Mouse (Mus musculus): ENCODE data around the gene Gypa. TPM values are rescaled to one million over a fixed set of nuclear protein-coding genes. Genes with fewer than 3 reads are reported as not detected.

Gene Gypa
- 13.7 and 14.1 TPM in 2 replicates for polyA plus RNA-seq (2015; fragmentation: Nextera tagmentation; extraction: Ambion mirVana)

DNA sequence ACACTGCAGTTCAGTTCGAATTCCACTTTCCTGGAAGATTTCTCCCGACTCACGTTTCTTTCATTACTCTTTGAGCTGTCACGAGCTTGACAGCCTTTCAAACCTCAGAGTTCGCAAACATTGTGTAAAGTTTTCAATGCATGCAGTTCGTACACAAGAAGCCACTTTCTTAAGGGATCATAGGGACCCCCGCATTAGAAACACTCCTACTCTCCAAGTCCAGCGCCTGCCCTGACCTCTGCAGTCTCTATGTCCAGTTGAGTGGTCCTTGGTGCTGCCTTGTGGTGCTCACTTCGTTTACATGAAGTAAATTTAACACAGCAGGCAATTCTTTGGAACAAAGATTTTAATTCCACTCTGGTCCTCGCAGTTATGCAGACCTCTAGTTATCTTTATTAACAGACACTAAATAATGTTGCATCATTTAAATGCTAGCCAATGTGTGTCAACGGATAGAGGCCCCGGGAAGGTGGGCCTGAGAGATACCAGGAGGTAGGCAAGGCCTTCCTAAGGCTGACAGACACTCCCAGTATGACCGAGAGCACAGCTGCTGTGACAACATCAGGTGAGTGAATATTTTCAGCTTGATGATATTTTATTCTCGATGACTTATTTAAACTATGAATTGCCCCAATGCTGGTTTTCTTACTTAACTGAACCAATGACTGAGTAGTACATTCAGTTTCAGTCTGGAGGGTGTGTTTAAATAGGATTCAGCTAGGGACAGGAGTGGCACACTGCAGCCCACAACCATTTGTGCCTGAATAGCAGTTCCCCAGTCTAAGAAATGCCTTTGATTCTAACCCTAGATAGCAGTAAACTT is at the start of gene Gypa:
Gypa (plus strand) TSS at position 259 of the 823 bp plus-strand sequence.
- peak within 1 kb of the TSS; percentile 47 for H3K9ac ChIP-seq
- peak within 1 kb of the TSS; percentile 74 for H3K4me2 ChIP-seq (replicated peaks)
- H3K36me3 ChIP-seq, result no peaks in the 10 kb centered on the region
- H3K9me3 ChIP-seq, result no peaks in the 10 kb centered on the region
- no peaks in the 10 kb centered on the region for H3K27me3 ChIP-seq (replicated peaks)
- H3K4me3 ChIP-seq (replicated peaks), result peak within 1 kb of the TSS; percentile 45
- peak; percentile 86 for ATAC-seq
- WGBS, result 25% methylated on average over 14 of the region's 14 CpGs
- no peak within 1 kb of the TSS for H3K27ac ChIP-seq
- H3K4me1 ChIP-seq (replicated peaks), result no peaks in the 10 kb centered on the region

DNA sequence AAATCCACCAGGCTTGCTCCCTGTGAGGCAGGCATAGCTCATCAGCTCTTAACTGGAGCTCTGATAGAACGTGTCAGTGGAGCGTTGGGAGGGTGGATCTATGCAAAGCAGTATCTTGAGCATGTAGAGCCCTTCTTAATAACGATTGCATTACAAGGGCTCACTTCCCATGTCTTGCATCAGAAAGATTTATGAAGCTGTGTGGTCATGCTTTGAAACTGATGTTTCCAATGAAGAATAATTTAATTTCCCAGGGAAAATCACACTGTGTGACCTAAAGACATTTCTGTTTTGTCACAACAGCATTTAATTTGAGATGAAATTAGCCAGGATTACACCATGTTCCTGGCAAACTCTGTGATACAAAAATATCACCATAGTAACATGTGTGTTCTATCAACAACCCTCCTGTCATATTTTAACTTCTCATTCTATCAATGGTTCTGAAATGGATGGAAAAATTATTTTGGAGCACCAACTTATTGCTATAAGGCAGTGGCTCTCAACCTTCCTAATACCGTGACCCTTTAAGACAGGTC is 49.0 kb upstream of the Gypa start:
- Histone ChIP-seq H3K27me3 (replicated peaks) (no peaks in the 10 kb centered on the region), H3K9me3 (no peaks in the 10 kb centered on the region), H3K4me1 (replicated peaks) (no peaks in the 10 kb centered on the region), H3K9ac (no peak overlapping the region), H3K4me3 (replicated peaks) (no peak overlapping the region), H3K4me2 (replicated peaks) (no peak overlapping the region), H3K27ac (no peak overlapping the region), H3K36me3 (no peaks in the 10 kb centered on the region)
- no peak for ATAC-seq
- WGBS, result 72% methylated on average over 4 of the region's 4 CpGs

DNA sequence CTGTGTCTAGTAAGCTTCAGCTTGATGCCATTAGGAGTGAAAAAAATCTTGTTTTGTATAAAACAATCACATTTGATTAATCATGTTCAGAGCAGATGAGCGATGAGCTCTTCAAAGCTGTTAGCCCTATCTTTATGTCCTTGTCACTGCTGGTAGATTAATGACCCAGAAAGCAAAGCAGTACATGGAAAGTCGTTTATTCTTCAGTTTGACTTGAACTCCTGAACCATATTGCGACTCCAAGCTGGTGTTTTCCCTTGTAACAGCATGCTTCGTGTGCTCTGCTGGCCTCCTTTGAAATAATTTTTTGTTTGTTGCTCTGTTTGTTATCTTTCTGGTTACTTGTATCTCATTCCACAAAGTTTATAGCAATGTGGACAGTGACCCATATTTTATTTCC is 46.4 kb upstream of the Gypa start:
- Histone ChIP-seq H3K9me3 (no peaks in the 10 kb centered on the region), H3K9ac (no peak overlapping the region), H3K36me3 (no peaks in the 10 kb centered on the region), H3K4me3 (replicated peaks) (no peak overlapping the region), H3K27me3 (replicated peaks) (no peaks in the 10 kb centered on the region), H3K27ac (no peak overlapping the region), H3K4me2 (replicated peaks) (no peak overlapping the region), H3K4me1 (replicated peaks) (no peaks in the 10 kb centered on the region)
- no peak for ATAC-seq
- WGBS, result 50% methylated on average over 4 of the region's 4 CpGs

DNA sequence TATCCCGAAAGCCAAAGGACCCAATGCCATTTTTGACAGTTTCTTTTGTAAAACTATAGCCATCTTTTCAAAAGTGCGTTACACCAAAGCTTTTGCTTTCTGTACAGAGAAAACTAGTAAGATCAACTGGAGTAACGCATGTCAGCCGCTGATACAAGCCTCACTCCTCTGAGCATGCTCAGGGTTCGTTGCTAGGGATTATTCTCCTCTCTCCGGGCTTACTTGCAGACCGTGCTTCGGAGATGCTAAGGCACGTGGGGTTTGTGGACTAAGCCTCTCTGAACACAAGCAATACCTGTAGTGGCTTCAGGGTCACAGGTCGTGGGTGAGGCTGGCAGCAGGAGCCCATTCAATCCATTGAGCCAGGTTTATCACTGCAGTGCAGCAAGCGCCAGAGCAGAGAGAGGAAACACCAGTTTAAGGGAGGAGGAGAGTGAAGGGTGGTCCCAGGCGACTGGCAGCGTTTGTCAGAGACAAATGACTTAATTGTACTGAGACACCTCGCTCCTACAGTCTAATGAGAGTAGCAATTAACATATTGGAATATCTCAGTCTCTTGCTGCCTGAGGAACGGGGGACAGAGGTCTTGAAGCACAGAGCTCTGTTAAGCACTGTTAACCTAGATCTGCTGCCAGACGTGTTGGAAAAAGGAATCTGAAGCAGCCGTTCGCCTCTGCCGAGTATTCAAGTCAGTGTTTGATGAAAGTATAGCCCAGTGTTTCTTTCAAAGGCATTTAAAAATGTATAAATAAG is 41.5 kb upstream of the Gypa start:
- H3K9me3 ChIP-seq, result no peaks in the 10 kb centered on the region
- no peaks in the 10 kb centered on the region for H3K36me3 ChIP-seq
- H3K4me3 ChIP-seq (replicated peaks), result no peak overlapping the region
- no peak overlapping the region for H3K27ac ChIP-seq
- no peak for ATAC-seq
- no peaks in the 10 kb centered on the region for H3K27me3 ChIP-seq (replicated peaks)
- WGBS, result 57% methylated on average over 19 of the region's 19 CpGs
- no peak overlapping the region for H3K9ac ChIP-seq
- no peaks in the 10 kb centered on the region for H3K4me1 ChIP-seq (replicated peaks)
- H3K4me2 ChIP-seq (replicated peaks), result no peak overlapping the region

DNA sequence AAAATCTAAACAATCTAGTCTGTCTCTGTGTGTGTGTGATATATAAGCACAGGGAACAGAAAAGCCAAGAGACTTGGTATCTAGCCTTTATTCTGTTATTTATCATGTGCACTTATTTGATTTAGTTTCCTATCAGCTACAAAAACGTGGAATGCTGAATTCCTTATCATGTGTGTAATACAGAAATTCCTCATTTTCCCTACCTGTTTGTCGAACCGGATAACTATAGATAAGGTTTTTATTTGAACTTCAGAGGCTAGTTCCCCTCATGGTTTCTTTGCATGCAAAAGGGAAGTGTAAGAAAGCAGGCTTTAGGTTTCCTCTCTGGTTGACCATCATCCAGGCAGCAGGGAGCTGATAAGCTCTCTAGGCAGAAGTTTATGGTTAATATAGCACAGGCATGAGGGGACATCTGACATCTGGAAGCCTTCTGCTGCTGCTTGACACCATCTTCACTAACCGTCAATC is 30.1 kb upstream of the Gypa start:
- no peak for ATAC-seq
- H3K9ac ChIP-seq, result no peak overlapping the region
- 41% methylated on average over 4 of the region's 4 CpGs for WGBS
- H3K4me3 ChIP-seq (replicated peaks), result no peak overlapping the region
- no peaks in the 10 kb centered on the region for H3K27me3 ChIP-seq (replicated peaks)
- H3K4me1 ChIP-seq (replicated peaks), result no peaks in the 10 kb centered on the region
- H3K27ac ChIP-seq, result no peak overlapping the region
- H3K4me2 ChIP-seq (replicated peaks), result no peak overlapping the region
- no peaks in the 10 kb centered on the region for H3K36me3 ChIP-seq
- H3K9me3 ChIP-seq, result no peaks in the 10 kb centered on the region

DNA sequence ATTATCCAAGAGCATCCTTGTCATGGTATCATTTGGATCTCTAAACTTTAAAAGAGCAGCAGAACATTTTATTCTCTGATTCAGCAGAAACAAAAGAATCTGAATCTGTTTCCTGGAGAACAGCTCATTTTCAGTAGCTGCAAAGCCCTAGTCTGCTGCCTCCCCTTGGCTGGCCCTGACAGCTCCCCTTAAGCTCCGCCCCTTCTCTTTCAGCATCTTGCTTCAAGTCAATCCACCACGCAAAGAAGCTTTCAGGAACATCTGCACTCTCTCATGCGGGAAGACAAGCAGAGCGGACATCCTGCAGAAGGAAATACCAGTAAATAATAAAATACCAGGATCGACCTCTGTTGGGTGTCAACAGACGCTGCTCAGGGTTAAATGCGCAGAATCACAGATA is 18.6 kb upstream of the Gypa start:
- no peak for ATAC-seq
- H3K9ac ChIP-seq, result no peak overlapping the region

DNA sequence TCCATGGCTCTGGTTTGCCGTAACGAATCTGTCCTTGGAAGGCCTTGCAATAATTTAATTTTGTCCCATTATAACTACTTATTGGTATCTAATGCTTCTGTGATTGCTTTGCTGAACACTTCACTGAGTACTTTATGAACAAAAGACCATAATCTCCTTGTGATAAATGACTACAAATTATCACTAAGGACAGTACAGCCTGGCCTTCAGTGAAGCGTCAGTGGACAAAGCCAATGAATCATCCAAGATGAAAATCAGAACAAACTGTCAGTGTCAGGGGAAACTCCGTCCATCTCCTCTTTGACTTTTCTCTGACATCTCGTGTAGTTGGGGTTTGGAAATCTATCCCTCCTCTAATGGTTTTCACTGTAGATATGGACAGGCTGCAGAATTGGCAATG is 15.4 kb upstream of the Gypa start:
- ATAC-seq, result no peak
- 81% methylated on average over 5 of the region's 5 CpGs for WGBS
- no peak overlapping the region for H3K4me3 ChIP-seq (replicated peaks)

More for the DNA sequence above, 18.6 kb upstream of the Gypa start:
- WGBS, result 18% methylated on average over 7 of the region's 7 CpGs
- Histone ChIP-seq H3K4me1 (replicated peaks) (no peaks in the 10 kb centered on the region), H3K27ac (no peak overlapping the region), H3K4me2 (replicated peaks) (no peak overlapping the region), H3K36me3 (no peaks in the 10 kb centered on the region), H3K4me3 (replicated peaks) (no peak overlapping the region), H3K9me3 (no peaks in the 10 kb centered on the region), H3K27me3 (replicated peaks) (no peaks in the 10 kb centered on the region)

DNA sequence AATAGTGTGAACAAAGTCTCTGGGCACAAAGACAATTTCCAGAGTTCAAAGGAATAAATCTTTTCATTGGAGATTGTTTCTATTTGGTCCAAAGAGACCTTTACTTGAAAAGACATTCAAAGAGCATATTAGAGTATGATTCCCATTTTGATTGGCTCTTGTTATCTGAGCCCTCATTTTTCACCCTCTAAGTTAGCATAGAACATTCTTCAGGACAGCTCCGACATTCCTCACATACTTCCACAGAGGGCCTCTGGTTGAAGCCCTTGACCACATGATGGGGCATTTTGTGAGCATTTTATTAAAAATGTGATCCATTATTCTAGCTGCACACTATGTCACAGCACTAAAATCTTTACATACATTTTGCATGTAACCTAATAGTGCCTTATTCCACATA is 14.5 kb upstream of the Gypa start:
- H3K27ac ChIP-seq, result no peak overlapping the region
- WGBS, result 29% methylated on average over 1 of the region's 1 CpGs
- no peak for ATAC-seq
- no peak overlapping the region for H3K9ac ChIP-seq
- H3K4me2 ChIP-seq (replicated peaks), result no peak overlapping the region
- no peak overlapping the region for H3K4me3 ChIP-seq (replicated peaks)
- no peaks in the 10 kb centered on the region for H3K36me3 ChIP-seq
- no peaks in the 10 kb centered on the region for H3K4me1 ChIP-seq (replicated peaks)
- no peaks in the 10 kb centered on the region for H3K9me3 ChIP-seq
- no peaks in the 10 kb centered on the region for H3K27me3 ChIP-seq (replicated peaks)

More for the DNA sequence above, 15.4 kb upstream of the Gypa start:
- no peak overlapping the region for H3K9ac ChIP-seq
- no peak overlapping the region for H3K4me2 ChIP-seq (replicated peaks)
- H3K9me3 ChIP-seq, result no peaks in the 10 kb centered on the region
- no peaks in the 10 kb centered on the region for H3K36me3 ChIP-seq
- H3K27ac ChIP-seq, result no peak overlapping the region
- no peaks in the 10 kb centered on the region for H3K27me3 ChIP-seq (replicated peaks)
- H3K4me1 ChIP-seq (replicated peaks), result no peaks in the 10 kb centered on the region

DNA sequence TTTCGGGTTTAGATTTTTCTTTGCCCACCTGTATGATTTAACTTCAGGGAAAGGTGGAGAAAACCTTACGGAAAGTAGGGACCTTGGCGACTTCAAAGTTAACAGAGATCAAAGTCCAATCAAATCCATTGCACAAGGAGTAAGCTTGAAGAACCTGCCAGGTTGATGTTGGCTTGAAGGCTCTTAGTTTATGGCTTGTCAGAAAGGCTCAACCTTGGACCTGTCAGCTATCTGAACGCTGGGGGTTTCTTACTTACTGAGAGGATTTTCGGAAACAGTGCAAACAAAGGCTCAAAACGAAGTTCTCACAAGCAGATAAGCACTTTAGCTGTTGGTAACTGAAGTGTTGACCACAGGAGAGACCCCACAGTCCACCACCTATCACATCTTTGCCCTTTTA is 11.4 kb upstream of the Gypa start:
- H3K9ac ChIP-seq, result no peak overlapping the region
- H3K4me2 ChIP-seq (replicated peaks), result no peak overlapping the region
- no peaks in the 10 kb centered on the region for H3K36me3 ChIP-seq
- WGBS, result 56% methylated on average over 6 of the region's 6 CpGs
- no peak overlapping the region for H3K4me3 ChIP-seq (replicated peaks)
- no peaks in the 10 kb centered on the region for H3K9me3 ChIP-seq
- no peaks in the 10 kb centered on the region for H3K27me3 ChIP-seq (replicated peaks)
- H3K27ac ChIP-seq, result no peak overlapping the region
- no peaks in the 10 kb centered on the region for H3K4me1 ChIP-seq (replicated peaks)
- peak; percentile 76; the same call in 1 of the 2 replicates for ATAC-seq

DNA sequence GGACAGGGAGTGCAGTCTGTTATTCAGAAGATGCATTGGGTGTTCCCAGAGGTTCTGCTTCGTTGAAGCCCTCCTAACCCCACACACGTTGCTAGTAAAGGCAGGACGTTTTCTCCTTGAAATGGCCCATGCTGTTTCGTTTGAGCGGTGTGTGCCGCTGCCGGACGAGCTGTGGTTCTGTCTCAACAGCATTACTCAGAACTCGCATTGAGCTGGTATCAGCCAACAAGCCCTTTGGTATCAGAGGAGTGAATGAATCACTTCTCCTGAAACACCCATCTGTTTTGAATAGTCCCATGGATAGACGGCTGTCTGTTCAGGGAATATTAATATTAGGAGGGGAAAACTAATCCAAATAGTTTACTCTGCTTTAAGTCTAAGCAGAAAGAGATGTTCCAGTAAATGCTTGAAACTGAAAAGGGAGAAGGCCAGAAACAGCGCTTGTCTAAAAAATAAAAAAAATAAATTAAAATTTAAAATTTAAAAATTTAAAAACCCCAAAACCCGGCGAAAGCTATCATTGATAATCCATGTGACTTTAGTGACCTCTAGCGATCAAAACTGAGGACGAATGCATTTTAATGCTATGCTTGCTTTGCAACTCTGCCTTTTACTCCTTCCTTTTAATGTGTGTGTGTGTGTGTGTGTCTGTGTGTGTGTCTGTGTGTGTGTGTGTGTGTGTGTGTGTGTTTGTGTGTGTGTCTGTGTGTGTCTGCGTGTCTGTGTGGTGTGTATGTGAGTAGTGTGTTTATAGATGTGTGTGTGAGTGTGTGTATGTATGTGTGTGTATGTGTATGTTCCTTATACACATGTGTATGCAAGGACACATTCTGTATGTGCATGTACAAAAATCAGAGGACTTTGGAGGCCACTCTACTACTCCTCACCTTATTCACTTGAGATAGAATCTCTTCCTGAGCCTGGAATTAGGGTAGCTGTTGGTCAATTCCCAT is 10.5 kb upstream of the Gypa start:
- no peaks in the 10 kb centered on the region for H3K9me3 ChIP-seq
- no peaks in the 10 kb centered on the region for H3K27me3 ChIP-seq (replicated peaks)
- 0 out of 2 replicates have a peak, but pooled peaks have one; percentile 36 for ATAC-seq
- H3K27ac ChIP-seq, result no peak overlapping the region
- H3K9ac ChIP-seq, result no peak overlapping the region
- WGBS, result 27% methylated on average over 16 of the region's 16 CpGs
- H3K4me1 ChIP-seq (replicated peaks), result no peaks in the 10 kb centered on the region
- no peaks in the 10 kb centered on the region for H3K36me3 ChIP-seq
- peak overlapping the region; percentile 48 for H3K4me2 ChIP-seq (replicated peaks)
- H3K4me3 ChIP-seq (replicated peaks), result 0 out of 2 replicates have a peak overlapping the region, but pooled peaks have one; percentile 9

DNA sequence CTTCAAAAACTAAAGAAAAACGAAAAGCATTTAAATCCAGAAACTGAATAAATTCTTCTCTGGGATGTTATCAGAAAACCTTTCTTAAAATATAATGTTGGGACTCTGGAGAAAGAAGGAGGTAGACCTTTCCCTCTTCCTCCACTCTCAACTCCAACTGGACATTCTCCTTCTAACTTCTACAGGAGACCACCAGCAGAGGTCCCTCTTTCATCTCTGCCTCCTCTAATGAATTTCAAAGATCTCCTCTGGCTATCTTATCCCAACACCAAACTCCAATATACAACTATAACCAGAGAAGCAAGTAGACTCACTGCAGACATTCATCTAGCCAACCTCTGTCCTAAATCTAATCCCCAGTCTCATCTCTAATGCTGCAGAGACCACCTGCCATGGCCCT is 2.0 kb upstream of the Gypa start:
- no peaks in the 10 kb centered on the region for H3K9me3 ChIP-seq
- no peak overlapping the region for H3K27ac ChIP-seq
- ATAC-seq, result no peak
- no peaks in the 10 kb centered on the region for H3K36me3 ChIP-seq
- H3K27me3 ChIP-seq (replicated peaks), result no peaks in the 10 kb centered on the region
- H3K9ac ChIP-seq, result no peak overlapping the region
- H3K4me3 ChIP-seq (replicated peaks), result no peak overlapping the region
- no peak overlapping the region for H3K4me2 ChIP-seq (replicated peaks)
- no peaks in the 10 kb centered on the region for H3K4me1 ChIP-seq (replicated peaks)
- WGBS, result 51% methylated on average over 1 of the region's 1 CpGs
